Mouse (Mus musculus): ENCODE data around the gene Cplx1.

The Cplx1 gene

DNA sequence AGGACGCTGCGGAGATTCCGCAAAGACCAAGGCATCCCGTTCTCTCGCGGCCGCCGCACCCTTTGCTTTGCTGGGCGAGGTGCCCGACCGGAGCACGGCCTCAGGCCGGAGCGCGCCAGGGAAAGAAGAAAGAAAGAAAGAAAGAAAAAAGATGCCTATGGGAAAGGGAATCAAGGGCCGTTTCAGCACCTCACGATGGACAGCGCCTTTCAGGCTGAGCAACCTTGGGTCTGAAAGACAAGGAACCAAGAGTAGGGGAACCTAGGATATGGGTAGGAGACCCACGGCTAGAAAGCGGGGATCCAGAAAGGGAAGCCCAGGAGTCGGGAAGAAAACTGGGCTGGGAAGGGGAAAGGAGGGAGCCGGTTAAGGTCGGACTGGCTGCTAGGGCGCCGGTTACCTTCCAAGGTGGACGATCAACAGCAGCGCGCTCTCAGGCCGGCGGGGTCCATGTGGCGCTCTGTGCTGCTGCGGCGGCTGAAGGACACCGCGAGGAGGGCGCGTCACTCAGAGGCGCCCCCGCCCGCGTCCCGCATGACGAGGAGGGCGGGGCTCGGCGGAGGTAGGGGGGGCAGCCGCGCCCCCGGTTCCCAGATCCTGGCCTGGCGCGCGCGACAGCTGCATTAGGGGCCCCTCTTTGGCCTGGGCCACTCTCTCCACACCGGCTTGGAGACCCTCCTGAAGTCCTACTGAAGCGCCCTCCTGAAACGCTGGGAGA lies at the start of gene Cplx1:
TSS of gene Cplx1 (minus strand) at position 536 of the 718 bp plus-strand sequence.
- peak in 1 of 2 experiments; percentile 25 for DNase-seq

DNA sequence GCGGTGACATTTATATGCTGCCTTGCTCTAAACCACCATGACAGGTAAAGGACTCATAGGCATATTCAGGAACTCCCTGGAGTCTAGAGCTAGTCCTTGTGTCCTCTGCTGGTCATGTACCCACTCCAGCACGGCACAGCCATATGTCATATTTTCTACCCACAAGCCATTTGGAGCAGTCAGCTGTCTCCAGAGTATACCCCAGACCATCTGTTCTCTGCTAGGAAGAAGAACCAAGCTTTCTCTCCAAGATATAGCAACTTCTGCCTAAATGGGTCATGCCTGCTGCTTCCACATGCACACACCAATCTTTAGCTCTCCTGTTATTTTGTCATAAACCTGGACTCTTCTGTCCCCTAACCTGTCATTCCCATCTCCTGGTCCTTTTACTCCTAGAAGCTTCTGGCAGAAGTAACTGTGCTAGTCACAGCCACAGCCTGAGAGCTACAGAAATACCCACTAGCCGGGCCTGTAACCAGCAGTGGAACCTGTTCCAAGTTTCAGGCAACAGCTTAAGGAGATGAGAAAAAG lies 31.6 kb upstream of the Cplx1 start:
- DNase-seq = no peak

DNA sequence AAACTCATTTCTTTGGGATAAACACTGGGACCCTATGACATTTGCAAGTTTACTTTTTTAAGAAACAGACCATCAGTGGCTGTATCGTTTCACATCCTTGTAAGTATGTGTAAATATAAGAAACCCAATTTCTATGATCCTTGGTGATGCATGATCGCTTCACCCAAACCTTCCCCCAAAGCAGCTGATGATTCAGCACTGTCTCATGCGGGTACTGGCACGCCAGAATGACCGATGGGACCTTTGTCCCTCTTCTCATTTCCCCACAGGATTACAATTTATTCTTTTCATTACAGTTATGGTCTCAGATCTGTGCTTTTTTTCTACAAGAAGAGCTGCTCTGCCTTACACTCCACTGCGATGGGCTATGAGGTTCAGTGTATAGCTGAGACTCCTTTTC lies 23.2 kb upstream of the Cplx1 start:
- no peak for DNase-seq

DNA sequence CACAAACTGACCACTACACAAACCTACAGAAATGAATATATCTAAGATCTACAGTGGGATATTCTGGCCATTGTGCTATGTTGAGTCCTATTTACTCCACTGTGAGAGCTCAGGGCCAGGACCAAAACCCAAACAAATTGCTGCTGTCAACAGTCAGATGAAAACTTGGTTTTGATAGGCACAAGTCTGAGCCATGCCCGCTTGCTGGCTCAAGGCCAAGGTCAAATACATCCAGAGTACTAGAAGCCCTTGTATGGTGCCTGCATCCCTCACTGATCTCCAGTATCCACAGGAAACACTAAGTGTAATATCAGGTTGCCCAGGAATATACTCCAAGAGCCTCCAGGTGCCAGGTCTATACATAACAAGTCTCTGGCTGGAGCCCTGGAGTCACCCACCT lies 21.2 kb upstream of the Cplx1 start:
- no peak for DNase-seq

GRCm38 (mm10) chr5:108567104-108567503 lies 17.3 kb upstream of the Cplx1 start:
- peak; percentile 17 to 42 for DNase-seq

DNA sequence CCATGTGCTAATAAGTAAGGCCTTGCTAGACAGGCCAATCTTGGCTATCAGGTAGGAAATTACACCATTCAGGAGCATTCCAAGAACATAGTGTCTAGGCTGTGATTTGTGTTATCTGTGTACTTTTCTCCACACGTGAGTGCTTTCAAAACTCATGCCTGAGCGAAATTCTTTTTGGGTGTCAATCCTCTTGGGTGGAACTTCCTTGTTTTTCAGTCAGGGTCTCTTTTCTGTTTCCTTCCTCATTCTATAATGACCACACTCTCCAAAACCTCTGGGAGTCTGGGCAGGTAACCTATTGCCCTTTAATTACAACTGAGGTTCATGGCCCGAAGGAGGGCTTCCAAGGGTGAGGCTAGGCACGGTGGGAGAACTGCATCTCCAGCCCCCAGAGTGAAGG lies 16.7 kb upstream of the Cplx1 start:
- peak in 1 of 2 experiments; percentile 16 for DNase-seq

DNA sequence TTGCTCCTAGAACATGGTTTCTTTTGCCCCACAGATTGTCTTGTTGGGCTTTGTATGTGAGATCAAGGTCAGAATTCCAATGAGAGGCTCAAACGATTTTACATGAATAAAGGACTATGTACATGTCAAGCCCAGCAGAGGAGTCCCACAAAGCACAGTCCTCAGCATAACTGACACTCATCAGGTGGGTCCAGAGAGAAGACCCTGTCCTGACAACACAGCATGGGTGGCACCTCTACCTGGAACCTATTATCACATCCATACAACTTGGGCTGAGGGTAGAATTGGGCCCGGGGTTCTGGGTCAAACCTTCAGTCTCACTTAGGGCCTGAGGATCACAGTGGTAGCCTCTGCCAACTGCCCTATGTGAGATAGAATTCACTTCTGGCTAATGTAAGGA lies 15.6 kb upstream of the Cplx1 start:
- DNase-seq = no peak

GRCm38 (mm10) chr5:108564346-108564745 lies 14.5 kb upstream of the Cplx1 start:
- DNase-seq = no peak

- no peak for DNase-seq
These were observed 12.7 kb upstream of the Cplx1 start for GRCm38 (mm10) chr5:108562483-108562882.

DNA sequence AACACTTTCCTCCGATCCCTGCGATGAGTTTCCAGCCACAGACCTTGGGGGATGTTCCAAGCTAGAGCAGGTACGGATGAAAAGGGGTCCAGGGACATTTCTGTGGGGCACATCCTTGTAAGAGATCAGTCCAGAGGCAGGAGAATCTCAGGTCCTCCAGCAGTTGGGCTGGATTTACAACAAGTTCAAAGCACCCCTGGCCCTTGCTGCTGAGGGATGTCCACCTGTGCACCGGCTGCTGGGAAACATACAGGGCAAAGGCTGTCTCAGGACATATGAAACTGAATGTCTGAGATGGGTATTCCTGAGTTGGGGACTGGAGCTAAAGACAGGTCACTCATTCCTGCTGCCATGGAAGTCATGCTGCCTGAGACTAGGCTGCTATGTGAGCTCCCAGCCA lies 7.2 kb upstream of the Cplx1 start:
- DNase-seq = no peak

DNA sequence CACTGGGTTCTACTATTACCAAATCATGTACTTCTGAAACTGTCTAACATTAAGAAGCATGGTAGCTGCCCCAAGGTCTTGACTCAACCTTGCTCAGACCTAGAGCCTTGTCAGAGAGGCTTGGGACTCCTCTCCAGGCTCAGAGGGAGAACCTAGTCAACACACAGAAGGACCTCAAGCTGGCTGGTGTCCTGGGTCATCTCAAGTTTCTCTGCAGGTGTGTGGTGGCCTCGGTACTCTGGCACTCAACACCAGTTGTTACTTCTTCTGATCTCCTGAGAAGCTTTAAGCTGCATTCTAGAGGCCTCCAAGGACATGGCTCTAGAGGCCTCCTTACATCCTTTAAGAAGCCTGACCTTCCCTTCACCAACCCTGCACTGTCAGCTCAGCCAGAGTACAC lies 4.2 kb upstream of the Cplx1 start:
- no peak for DNase-seq

- no peak for DNase-seq
These were observed 377 bp upstream of the Cplx1 start for GRCm38 (mm10) chr5:108550207-108550594.

DNA sequence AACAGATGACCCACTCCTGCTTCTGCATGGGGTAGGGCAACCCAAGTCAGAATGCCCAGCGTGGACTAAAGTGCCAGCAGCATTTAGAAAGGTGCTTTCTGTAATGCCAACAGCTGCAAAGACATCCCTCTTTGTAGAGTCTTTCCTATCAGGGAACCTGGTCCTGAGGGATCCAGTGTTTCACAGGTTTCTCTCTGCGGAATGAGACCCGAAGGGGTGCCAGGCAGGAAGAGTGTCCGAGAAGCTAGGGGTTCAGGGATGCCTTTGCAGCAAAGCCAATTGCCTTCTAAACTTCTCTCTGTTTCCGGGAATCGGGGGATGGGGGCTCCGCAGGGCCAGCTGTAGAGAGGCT lies 711 bp downstream of the Cplx1 start:
- no peak for DNase-seq

- DNase-seq = no peak
These were observed 2.2 kb downstream of the Cplx1 start for GRCm38 (mm10) chr5:108547636-108548035.

GRCm38 (mm10) chr5:108543516-108544291 lies 6.1 kb downstream of the Cplx1 start:
- no peak for DNase-seq

- no peak for DNase-seq
These were observed 15.6 kb downstream of the Cplx1 start for GRCm38 (mm10) chr5:108534188-108534587.

- DNase-seq = no peak
These were observed 27.2 kb downstream of the Cplx1 start for GRCm38 (mm10) chr5:108522597-108522996.

- DNase-seq = no peak
These were observed 27.9 kb downstream of the Cplx1 start for GRCm38 (mm10) chr5:108521896-108522295.

GRCm38 (mm10) chr5:108521016-108521415 lies 28.8 kb downstream of the Cplx1 start:
- DNase-seq = no peak

- no peak for DNase-seq
These were observed 29.7 kb downstream of the Cplx1 start for GRCm38 (mm10) chr5:108520153-108520552.

GRCm38 (mm10) chr5:108518951-108519350 lies 30.9 kb downstream of the Cplx1 start:
- DNase-seq = no peak

DNA sequence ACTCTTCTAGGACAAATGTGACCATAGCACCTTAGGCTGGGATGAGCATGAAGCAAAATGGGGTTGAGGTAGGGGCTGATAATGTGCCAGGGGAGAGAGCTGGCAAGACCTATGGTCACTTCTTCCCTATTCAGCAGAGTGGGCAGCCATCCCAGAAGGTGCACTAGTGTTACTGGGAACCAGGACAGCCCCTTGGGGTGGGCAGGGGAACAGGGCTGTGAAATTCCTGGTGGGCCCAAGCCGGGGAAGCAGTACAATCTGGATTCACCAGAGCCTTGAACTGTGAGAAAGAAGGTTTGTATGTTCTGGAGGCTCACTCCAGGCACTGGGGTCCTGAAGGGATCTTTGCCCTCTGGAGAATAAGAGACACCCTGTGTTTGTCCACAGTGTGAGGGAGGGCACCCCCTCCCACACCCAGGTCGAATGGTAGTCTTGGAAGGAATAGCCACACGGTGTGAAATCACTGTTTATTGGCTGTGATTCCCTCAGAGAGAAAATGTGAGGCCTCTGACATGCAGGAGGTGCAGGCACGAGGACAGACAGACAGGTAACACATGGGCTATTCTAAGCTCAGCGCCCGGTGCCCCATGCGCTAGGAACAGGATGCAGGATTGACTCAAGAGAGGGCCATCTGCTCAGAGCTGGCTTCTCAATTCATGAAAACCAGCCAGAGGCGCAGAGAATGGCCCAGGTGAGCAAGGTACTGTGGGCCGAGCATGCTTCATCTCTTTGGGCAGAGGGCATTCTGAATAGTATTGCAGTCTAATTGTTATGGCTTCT lies 31.5 kb downstream of the Cplx1 start:
- DNase-seq = no peak

DNA sequence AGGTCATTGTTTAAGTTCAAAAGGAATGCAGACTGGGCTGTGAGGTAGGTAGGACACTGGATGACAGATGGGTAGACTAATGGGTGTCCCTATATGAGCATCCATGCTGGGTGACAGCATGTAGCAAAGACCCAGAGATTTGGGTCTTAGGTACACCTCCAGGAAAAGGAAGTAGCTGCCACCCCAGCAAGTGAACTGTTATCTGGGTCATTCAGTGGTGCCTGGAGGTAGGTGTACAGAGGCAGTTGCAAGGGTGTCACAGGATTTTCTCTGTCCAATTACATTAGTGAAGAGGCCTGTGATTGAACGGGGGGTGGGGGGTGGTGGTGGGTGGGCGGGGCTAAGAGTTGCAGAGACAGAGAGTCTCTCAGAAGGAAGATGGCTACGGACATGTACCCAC lies 33.2 kb downstream of the Cplx1 start:
- no peak for DNase-seq

Data from lung, adult 18-20 months (tissue).